Mouse (Mus musculus): ENCODE data around the gene Acot13.

DNA sequence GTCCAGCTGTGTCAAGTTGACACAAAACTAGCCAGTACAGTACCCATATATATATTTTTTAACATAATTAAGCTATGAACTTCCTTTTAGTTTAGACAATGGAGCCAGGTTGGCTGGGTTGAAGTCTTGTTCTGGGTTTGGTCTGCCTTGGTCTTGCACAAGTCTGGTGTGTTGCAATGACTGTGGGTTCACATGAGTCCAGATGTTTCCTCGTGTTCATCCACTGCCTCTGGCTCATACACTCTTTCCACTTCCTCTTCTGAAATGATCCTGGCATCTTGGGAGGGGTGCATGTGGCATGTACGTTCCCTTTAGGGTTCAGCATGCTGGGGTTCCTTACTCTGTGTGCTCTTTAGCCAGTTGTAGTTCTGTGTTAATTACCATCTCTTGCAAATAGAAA lies 40.0 kb downstream of the Acot13 start:
- TF ChIP-seq CTCF (IDR thresholded peaks at IDR 0.05; ENCODE audit: insufficient read depth, low read depth, low read length) (no peak), POLR2A (IDR thresholded peaks at IDR 0.05; ENCODE audit: insufficient read depth, low read depth, low read length) (no peak)
